Mouse (Mus musculus): ENCODE measurements around the gene Gpr176. TPM values are rescaled to one million over a fixed set of nuclear protein-coding genes. Genes with fewer than 3 reads are reported as not detected.

Gpr176 gene
- total RNA-seq, 1 experiment: 0.22 TPM

GRCm38 (mm10) chr2:118319176-118319575 lies 54.0 kb downstream of the Gpr176 start:
- Histone ChIP-seq H3K9ac (ENCODE audit: insufficient read depth, low read depth, low read length, poor library complexity, severe bottlenecking) (no peak overlapping the region), H3K9me3 (ENCODE audit: control insufficient read depth, insufficient read depth, low read depth, low read length) (no peaks in the 10 kb centered on the region), H3K4me3 (ENCODE audit: insufficient read depth in 1 of 2, low read depth in 1 of 2, low read length in 2 of 2, poor library complexity in 1 of 2, severe bottlenecking in 1 of 2) (no peak overlapping the region), H3K36me3 (ENCODE audit: control insufficient read depth, insufficient read depth, low read length, poor library complexity, severe bottlenecking) (no peaks in the 10 kb centered on the region), H3K4me1 (ENCODE audit: control insufficient read depth in 2 of 2, insufficient read depth in 2 of 2, low read length in 2 of 2, poor library complexity in 1 of 2) (no peaks in the 10 kb centered on the region), H3K27ac (ENCODE audit: insufficient read depth, low read depth, low read length, poor library complexity, severe bottlenecking) (no peak overlapping the region)
- no peak for DNase-seq (ENCODE audit: low read depth, low spot score)
- in situ Hi-C loops (cut with MboI; ENCODE audit: low sequenced_read_pairs in 2 of 2, unreplicated experiment in 2 of 2): no loop called here
- no peak for TF ChIP-seq HCFC1 (IDR thresholded peaks at IDR 0.05; ENCODE audit: borderline replicate concordance, insufficient read depth, low read length)
- no peak for TF ChIP-seq MAFK (IDR thresholded peaks at IDR 0.05; ENCODE audit: insufficient read depth, low read depth, low read length)
- TF ChIP-seq ZC3H11A (IDR thresholded peaks at IDR 0.05; ENCODE audit: borderline replicate concordance, low read depth, low read length): no peak
- TF ChIP-seq ZNF384 (IDR thresholded peaks at IDR 0.05; ENCODE audit: low read depth, low read length): no peak
- TF ChIP-seq CHD2 (IDR thresholded peaks at IDR 0.05; ENCODE audit: low read depth, low read length): no peak

DNA sequence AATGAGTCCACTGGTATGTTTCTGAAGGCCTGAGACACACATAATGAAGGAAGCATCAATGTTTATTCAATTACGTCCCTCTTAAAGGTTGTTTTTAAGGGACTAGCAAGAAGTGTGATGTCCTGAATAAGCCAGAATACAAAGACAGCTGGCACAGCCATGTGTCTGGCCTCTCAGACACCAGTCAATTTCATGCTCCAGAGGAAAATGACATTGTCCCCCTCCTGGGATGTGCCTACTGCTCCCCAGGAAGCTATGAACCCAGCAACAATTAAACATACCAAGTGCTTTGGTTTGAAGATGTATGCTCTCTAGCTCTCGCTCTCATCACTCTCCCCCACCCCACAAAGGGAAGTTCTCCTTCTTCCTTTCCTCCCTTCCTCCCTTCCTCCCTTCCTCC lies 56.3 kb downstream of the Gpr176 start:
- no peak for DNase-seq (ENCODE audit: low read depth, low spot score)
- in situ Hi-C loops (cut with MboI; ENCODE audit: low sequenced_read_pairs in 2 of 2, unreplicated experiment in 2 of 2): no loop called here
- Histone ChIP-seq H3K4me1 (ENCODE audit: control insufficient read depth in 2 of 2, insufficient read depth in 2 of 2, low read length in 2 of 2, poor library complexity in 1 of 2) (no peaks in the 10 kb centered on the region), H3K9ac (ENCODE audit: insufficient read depth, low read depth, low read length, poor library complexity, severe bottlenecking) (no peak overlapping the region), H3K36me3 (ENCODE audit: control insufficient read depth, insufficient read depth, low read length, poor library complexity, severe bottlenecking) (no peaks in the 10 kb centered on the region), H3K4me3 (ENCODE audit: insufficient read depth in 1 of 2, low read depth in 1 of 2, low read length in 2 of 2, poor library complexity in 1 of 2, severe bottlenecking in 1 of 2) (no peak overlapping the region), H3K9me3 (ENCODE audit: control insufficient read depth, insufficient read depth, low read depth, low read length) (no peaks in the 10 kb centered on the region), H3K27ac (ENCODE audit: insufficient read depth, low read depth, low read length, poor library complexity, severe bottlenecking) (no peak overlapping the region)
- TF ChIP-seq ZC3H11A (IDR thresholded peaks at IDR 0.05; ENCODE audit: borderline replicate concordance, low read depth, low read length) (no peak), ZNF384 (IDR thresholded peaks at IDR 0.05; ENCODE audit: low read depth, low read length) (no peak), CHD2 (IDR thresholded peaks at IDR 0.05; ENCODE audit: low read depth, low read length) (no peak), MAFK (IDR thresholded peaks at IDR 0.05; ENCODE audit: insufficient read depth, low read depth, low read length) (no peak), HCFC1 (IDR thresholded peaks at IDR 0.05; ENCODE audit: borderline replicate concordance, insufficient read depth, low read length) (no peak)

- H3K36me3 ChIP-seq (ENCODE audit: control insufficient read depth, insufficient read depth, low read length, poor library complexity, severe bottlenecking): no peaks in the 10 kb centered on the region
- no peak for DNase-seq (ENCODE audit: low read depth, low spot score)
- no peaks in the 10 kb centered on the region for H3K4me1 ChIP-seq (ENCODE audit: control insufficient read depth in 2 of 2, insufficient read depth in 2 of 2, low read length in 2 of 2, poor library complexity in 1 of 2)
- no peak overlapping the region for H3K4me3 ChIP-seq (ENCODE audit: insufficient read depth in 1 of 2, low read depth in 1 of 2, low read length in 2 of 2, poor library complexity in 1 of 2, severe bottlenecking in 1 of 2)
- H3K9me3 ChIP-seq (ENCODE audit: control insufficient read depth, insufficient read depth, low read depth, low read length): no peaks in the 10 kb centered on the region
- no peak overlapping the region for H3K9ac ChIP-seq (ENCODE audit: insufficient read depth, low read depth, low read length, poor library complexity, severe bottlenecking)
- TF ChIP-seq ZC3H11A (IDR thresholded peaks at IDR 0.05; ENCODE audit: borderline replicate concordance, low read depth, low read length) (no peak), MAFK (IDR thresholded peaks at IDR 0.05; ENCODE audit: insufficient read depth, low read depth, low read length) (no peak), CHD2 (IDR thresholded peaks at IDR 0.05; ENCODE audit: low read depth, low read length) (no peak), HCFC1 (IDR thresholded peaks at IDR 0.05; ENCODE audit: borderline replicate concordance, insufficient read depth, low read length) (no peak)
- H3K27ac ChIP-seq (ENCODE audit: insufficient read depth, low read depth, low read length, poor library complexity, severe bottlenecking): no peak overlapping the region
- in situ Hi-C loops (cut with MboI; ENCODE audit: low sequenced_read_pairs in 2 of 2, unreplicated experiment in 2 of 2): no loop called here
Measured at GRCm38 (mm10) chr2:118315656-118316402, 57.4 kb downstream of the Gpr176 start.

- in situ Hi-C loops (cut with MboI; ENCODE audit: low sequenced_read_pairs in 2 of 2, unreplicated experiment in 2 of 2): no loop called here
- TF ChIP-seq HCFC1 (IDR thresholded peaks at IDR 0.05; ENCODE audit: borderline replicate concordance, insufficient read depth, low read length) (no peak), ZC3H11A (IDR thresholded peaks at IDR 0.05; ENCODE audit: borderline replicate concordance, low read depth, low read length) (no peak), MAFK (IDR thresholded peaks at IDR 0.05; ENCODE audit: insufficient read depth, low read depth, low read length) (no peak), ZNF384 (IDR thresholded peaks at IDR 0.05; ENCODE audit: low read depth, low read length) (no peak), CHD2 (IDR thresholded peaks at IDR 0.05; ENCODE audit: low read depth, low read length) (no peak)
- Histone ChIP-seq H3K36me3 (ENCODE audit: control insufficient read depth, insufficient read depth, low read length, poor library complexity, severe bottlenecking) (no peaks in the 10 kb centered on the region), H3K27ac (ENCODE audit: insufficient read depth, low read depth, low read length, poor library complexity, severe bottlenecking) (no peak overlapping the region), H3K9me3 (ENCODE audit: control insufficient read depth, insufficient read depth, low read depth, low read length) (no peaks in the 10 kb centered on the region), H3K4me1 (ENCODE audit: control insufficient read depth in 2 of 2, insufficient read depth in 2 of 2, low read length in 2 of 2, poor library complexity in 1 of 2) (peaks cover 5 to 12% of the 10 kb centered on the region in 2 experiments; a peak in 2 of 4 replicates), H3K4me3 (ENCODE audit: insufficient read depth in 1 of 2, low read depth in 1 of 2, low read length in 2 of 2, poor library complexity in 1 of 2, severe bottlenecking in 1 of 2) (no peak overlapping the region), H3K9ac (ENCODE audit: insufficient read depth, low read depth, low read length, poor library complexity, severe bottlenecking) (no peak overlapping the region)
- DNase-seq (ENCODE audit: low read depth, low spot score): no peak
Measured at GRCm38 (mm10) chr2:118307561-118307960, 65.7 kb downstream of the Gpr176 start.

Data from ES-E14 (cell line).